Mouse (Mus musculus) midbrain, embryonic 14.5 days (tissue): Measurements from ENCODE around the gene Rplp2. TPM values are rescaled to one million over a fixed set of nuclear protein-coding genes. Genes with fewer than 3 reads are reported as not detected.

Source experiments
- ATAC-seq: fragments of 200-750 bp; cut with Nextera tagmentation; 2 replicates; pipeline ENCODE4 v1.8.0; 2017; ENCODE audit warnings: moderate number of reproducible peaks, moderate library complexity; ENCODE audit not compliant: low FRiP score, low TSS enrichment
- DNase-seq: peaks from one replicate; pipeline ENCODE4 v3.0.0-alpha.2; 2015
- H3K27ac ChIP-seq: fragments of 300-500 bp; sonication (generic); replicated peaks from 2 replicates; pipeline ENCODE4 v1.5.1; 2014; ENCODE audit warnings: mild to moderate bottlenecking, low read depth, low read length, moderate library complexity
- H3K27me3 ChIP-seq: fragments of 300-500 bp; sonication (generic); 2 replicates; pipeline ENCODE4 v1.6.1; 2014; ENCODE audit warnings: low read length, control low read depth, mixed read lengths; ENCODE audit not compliant: control insufficient read depth, insufficient read depth
- H3K36me3 ChIP-seq: fragments of 300-500 bp; sonication (generic); 2 replicates; pipeline ENCODE4 v1.6.1; 2014; ENCODE audit warnings: low read length, control low read depth; ENCODE audit not compliant: control insufficient read depth, insufficient read depth
- H3K4me1 ChIP-seq: fragments of 300-500 bp; sonication (generic); 2 replicates; pipeline ENCODE4 v1.6.1; 2014; ENCODE audit warnings: mild to moderate bottlenecking, antibody characterized with exemption, low read length, control low read depth; ENCODE audit not compliant: control insufficient read depth, insufficient read depth
- H3K4me2 ChIP-seq: fragments of 300-500 bp; sonication (generic); 2 replicates; pipeline ENCODE4 v1.6.1; 2014; ENCODE audit warnings: mild to moderate bottlenecking, low read length, moderate library complexity
- H3K4me3 ChIP-seq: fragments of 300-500 bp; sonication (generic); replicated peaks from 2 replicates; pipeline ENCODE4 v1.5.1; 2014; ENCODE audit warnings: low read depth, low read length
- H3K9ac ChIP-seq: fragments of 300-500 bp; sonication (generic); replicated peaks from 2 replicates; pipeline ENCODE4 v1.6.1; 2014; ENCODE audit warnings: mild to moderate bottlenecking, low read length, moderate library complexity
- H3K9me3 ChIP-seq: fragments of 300-500 bp; sonication (generic); 2 replicates; pipeline ENCODE4 v1.6.1; 2016; ENCODE audit warnings: low read length, control low read depth, mixed read lengths; ENCODE audit not compliant: control insufficient read depth
- WGBS: fragments of 180-500 bp; shearing (Covaris S2); extraction: QIAGEN DNeasy Blood & Tissue Kit; methylation state at CpG from one replicate; pipeline ENCODE4 v1.1.7; 2014; 5-methylcytosine and 5-hydroxymethylcytosine counted together
- polyA plus RNA-seq: library from polyadenylated mRNA; unstranded; fragments of >200 nt; fragmentation: Nextera tagmentation; extraction: Ambion mirVana; gene quantifications from 2 replicates; pipeline ENCODE4 v1.2.1, GENCODE M21; 2014

The Rplp2 gene
- polyA plus RNA-seq, 1 experiment from 2014 or later, result 772 TPM

- Histone ChIP-seq H3K9me3 (no peaks in the 10 kb centered on the region), H3K27ac (no peak overlapping the region), H3K4me1 (peaks cover 13% of the 10 kb centered on the region), H3K36me3 (peaks cover 36% of the 10 kb centered on the region), H3K4me2 (no peak overlapping the region), H3K4me3 (no peak overlapping the region), H3K9ac (no peak overlapping the region), H3K27me3 (no peaks in the 10 kb centered on the region)
- DNase-seq (no peak), ATAC-seq (no peak)
- 86% methylated on average over 2 of the region's 2 CpGs for WGBS
Measured at GRCm38 (mm10) chr7:141453636-141454035, 6.5 kb downstream of the Rplp2 start.

- H3K27ac ChIP-seq, result peak within 1 kb of the TSS; percentile 64
- WGBS, result under 1% methylated on average over 45 of the region's 45 CpGs
- peak; percentile 77 for ATAC-seq
Measured at GRCm38 (mm10) chr7:141454967-141455551, 7.9 kb downstream of the Rplp2 start, which contains the start of gene Pnpla2. Gene Pnpla2, plus strand, starts transcription at chr7:141455198.

GRCm38 (mm10) chr7:141455610-141456314 is 8.6 kb downstream of the Rplp2 start:
- Histone ChIP-seq H3K4me2 (peak overlapping the region; percentile 96), H3K27ac (peak overlapping the region; percentile 64), H3K36me3 (peaks cover 29% of the 10 kb centered on the region), H3K4me3 (peak overlapping the region; percentile 61), H3K9me3 (no peaks in the 10 kb centered on the region), H3K9ac (peak overlapping the region; percentile 64), H3K4me1 (peaks cover 11% of the 10 kb centered on the region; the same call in 1 of the 2 replicates), H3K27me3 (peaks cover 8% of the 10 kb centered on the region)
- peak; percentile 31; the same call in 1 of the 2 replicates for ATAC-seq
- WGBS, result 2% methylated on average over 23 of the region's 23 CpGs
- DNase-seq, result peak; percentile 67

More at GRCm38 (mm10) chr7:141454967-141455551, 7.9 kb downstream of the Rplp2 start, which contains the start of gene Pnpla2:
- Histone ChIP-seq H3K27me3 (peaks cover 1% of the 10 kb centered on the region; the same call in 1 of the 2 replicates), H3K4me3 (peak within 1 kb of the TSS; percentile 61), H3K9ac (peak within 1 kb of the TSS; percentile 64), H3K9me3 (no peaks in the 10 kb centered on the region), H3K4me2 (peak within 1 kb of the TSS; percentile 96), H3K4me1 (peaks cover 11% of the 10 kb centered on the region; the same call in 1 of the 2 replicates), H3K36me3 (peaks cover 37% of the 10 kb centered on the region)
- DNase-seq, result peak; percentile 92

GRCm38 (mm10) chr7:141456739-141457138 is 9.6 kb downstream of the Rplp2 start:
- 92% methylated on average over 6 of the region's 6 CpGs for WGBS

GRCm38 (mm10) chr7:141457236-141457635 is 10.1 kb downstream of the Rplp2 start:
- Histone ChIP-seq H3K9me3 (no peaks in the 10 kb centered on the region), H3K27ac (no peak overlapping the region), H3K27me3 (peaks cover 23% of the 10 kb centered on the region), H3K4me1 (peaks cover 11% of the 10 kb centered on the region; the same call in 1 of the 2 replicates), H3K4me2 (no peak overlapping the region), H3K9ac (no peak overlapping the region), H3K36me3 (peaks cover 15% of the 10 kb centered on the region), H3K4me3 (no peak overlapping the region)
- WGBS, result 91% methylated on average over 14 of the region's 14 CpGs
- DNase-seq (no peak), ATAC-seq (no peak)

More at GRCm38 (mm10) chr7:141456739-141457138, 9.6 kb downstream of the Rplp2 start:
- Histone ChIP-seq H3K27ac (no peak overlapping the region), H3K9ac (no peak overlapping the region), H3K27me3 (peaks cover 18% of the 10 kb centered on the region), H3K4me3 (no peak overlapping the region), H3K4me1 (peaks cover 11% of the 10 kb centered on the region; the same call in 1 of the 2 replicates), H3K4me2 (peak overlapping the region; percentile 96; the same call in 1 of the 2 replicates), H3K9me3 (no peaks in the 10 kb centered on the region), H3K36me3 (peaks cover 20% of the 10 kb centered on the region)
- ATAC-seq (no peak), DNase-seq (no peak)

GRCm38 (mm10) chr7:141457986-141458660 is 11.0 kb downstream of the Rplp2 start:
- peaks cover 11% of the 10 kb centered on the region; the same call in 1 of the 2 replicates for H3K4me1 ChIP-seq
- no peak overlapping the region for H3K27ac ChIP-seq
- 79% methylated on average over 15 of the region's 15 CpGs for WGBS
- no peak overlapping the region for H3K4me3 ChIP-seq
- DNase-seq, result peak; percentile 55
- no peak overlapping the region for H3K4me2 ChIP-seq
- no peak overlapping the region for H3K9ac ChIP-seq
- no peaks in the 10 kb centered on the region for H3K9me3 ChIP-seq
- H3K27me3 ChIP-seq, result peaks cover 32% of the 10 kb centered on the region
- peaks cover 13% of the 10 kb centered on the region for H3K36me3 ChIP-seq
- ATAC-seq, result no peak

GRCm38 (mm10) chr7:141458661-141459060 is 11.5 kb downstream of the Rplp2 start:
- peaks cover 11% of the 10 kb centered on the region; the same call in 1 of the 2 replicates for H3K4me1 ChIP-seq
- H3K36me3 ChIP-seq, result peaks cover 13% of the 10 kb centered on the region
- peaks cover 37% of the 10 kb centered on the region for H3K27me3 ChIP-seq
- H3K4me2 ChIP-seq, result no peak overlapping the region
- H3K9ac ChIP-seq, result no peak overlapping the region
- WGBS, result 94% methylated on average over 11 of the region's 11 CpGs
- ATAC-seq (no peak), DNase-seq (no peak)
- H3K27ac ChIP-seq, result no peak overlapping the region
- H3K9me3 ChIP-seq, result no peaks in the 10 kb centered on the region
- H3K4me3 ChIP-seq, result no peak overlapping the region

GRCm38 (mm10) chr7:141459301-141459711 is 12.1 kb downstream of the Rplp2 start:
- ATAC-seq (no peak), DNase-seq (no peak)
- 90% methylated on average over 17 of the region's 17 CpGs for WGBS
- Histone ChIP-seq H3K27ac (no peak overlapping the region), H3K36me3 (peaks cover 13% of the 10 kb centered on the region), H3K9ac (no peak overlapping the region), H3K27me3 (peaks cover 44% of the 10 kb centered on the region), H3K4me3 (no peak overlapping the region), H3K4me1 (peaks cover 11% of the 10 kb centered on the region; the same call in 1 of the 2 replicates), H3K9me3 (no peaks in the 10 kb centered on the region), H3K4me2 (no peak overlapping the region)
